Mouse (Mus musculus) hindbrain, embryonic 11.5 days (tissue): ENCODE results near the gene Kbtbd4. TPM values are rescaled to one million over a fixed set of nuclear protein-coding genes. Genes with fewer than 3 reads are reported as not detected.

ENCODE experiments used
- ATAC-seq: fragments of 200-750 bp; cut with Nextera tagmentation; 2 replicates; pipeline ENCODE4 v1.8.0; 2017; ENCODE audit warnings: mild to moderate bottlenecking, moderate TSS enrichment, moderate library complexity; ENCODE audit not compliant: low FRiP score
- DNase-seq: peaks from one replicate; pipeline ENCODE4 v3.0.0-alpha.2; 2015; ENCODE audit warnings: low spot score
- H3K27ac ChIP-seq: fragments of 300-500 bp; sonication (generic); 2 replicates; pipeline ENCODE4 v1.5.1; 2014; ENCODE audit warnings: mild to moderate bottlenecking, low read depth, low read length
- H3K27me3 ChIP-seq: fragments of 300-500 bp; sonication (generic); 2 replicates; pipeline ENCODE4 v1.6.1; 2014; ENCODE audit warnings: mild to moderate bottlenecking, low read length, moderate library complexity, mixed read lengths; ENCODE audit not compliant: control insufficient read depth, insufficient read depth
- H3K36me3 ChIP-seq: fragments of 300-500 bp; sonication (generic); 2 replicates; pipeline ENCODE4 v1.6.1; 2014; ENCODE audit warnings: mild to moderate bottlenecking, low read length, moderate library complexity, mixed read lengths; ENCODE audit not compliant: control insufficient read depth, insufficient read depth
- H3K4me1 ChIP-seq: fragments of 300-500 bp; sonication (generic); replicated peaks from 2 replicates; pipeline ENCODE4 v1.6.1; 2014; ENCODE audit warnings: low read length, mixed read lengths; ENCODE audit not compliant: control insufficient read depth, insufficient read depth
- H3K4me2 ChIP-seq: fragments of 300-500 bp; sonication (generic); replicated peaks from 2 replicates; pipeline ENCODE4 v1.6.1; 2014; ENCODE audit warnings: mild to moderate bottlenecking, low read depth, low read length
- H3K4me3 ChIP-seq: fragments of 300-500 bp; sonication (generic); 2 replicates; pipeline ENCODE4 v1.5.1; 2014; ENCODE audit warnings: low read depth, low read length
- H3K9ac ChIP-seq: fragments of 300-500 bp; sonication (generic); 2 replicates; pipeline ENCODE4 v1.6.1; 2014; ENCODE audit warnings: low read depth, low read length
- H3K9me3 ChIP-seq: fragments of 300-500 bp; sonication (generic); 2 replicates; pipeline ENCODE4 v1.6.1; 2016; ENCODE audit warnings: low read length; ENCODE audit not compliant: control insufficient read depth
- WGBS: fragments of 180-500 bp; shearing (Covaris S2); extraction: QIAGEN DNeasy Blood & Tissue Kit; methylation state at CpG from one replicate; pipeline ENCODE4 v1.1.7; 2014; 5-methylcytosine and 5-hydroxymethylcytosine counted together
- polyA plus RNA-seq: library from polyadenylated mRNA; unstranded; fragments of >200 nt; fragmentation: Nextera tagmentation; extraction: Ambion mirVana; gene quantifications from 2 replicates; pipeline ENCODE4 v1.2.1, GENCODE M21; 2014

Kbtbd4 gene
- polyA plus RNA-seq, 1 experiment from 2014 or later = 46.0 TPM

DNA sequence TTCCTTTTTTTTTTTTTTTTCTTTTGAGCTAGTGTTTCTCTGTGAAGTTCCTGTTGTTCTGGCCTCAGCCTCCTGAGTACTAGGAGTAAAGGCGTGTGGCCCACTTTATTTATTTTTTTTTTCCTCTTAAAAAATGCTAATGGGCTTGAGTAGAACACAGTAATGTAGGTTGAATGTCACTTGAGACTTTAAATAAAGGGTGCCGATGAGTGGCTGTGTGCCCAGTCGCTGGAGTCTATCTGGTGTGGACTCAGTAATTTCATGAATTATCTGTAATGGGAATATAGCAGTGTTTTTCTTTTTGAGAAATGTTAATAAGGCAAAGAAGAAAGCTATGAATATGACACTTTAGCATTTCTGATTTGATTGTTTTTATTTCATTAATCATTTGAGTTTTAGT lies 48.9 kb downstream of the Kbtbd4 start:
- H3K27me3 ChIP-seq = no peaks in the 10 kb centered on the region
- DNase-seq (no peak), ATAC-seq (no peak)
- 83% methylated on average over 3 of the region's 3 CpGs for WGBS
- no peak overlapping the region for H3K9ac ChIP-seq
- no peaks in the 10 kb centered on the region for H3K36me3 ChIP-seq
- no peak overlapping the region for H3K27ac ChIP-seq
- H3K4me1 ChIP-seq = no peaks in the 10 kb centered on the region
- H3K4me3 ChIP-seq = no peak overlapping the region
- H3K4me2 ChIP-seq = no peak overlapping the region
- H3K9me3 ChIP-seq = no peaks in the 10 kb centered on the region

DNA sequence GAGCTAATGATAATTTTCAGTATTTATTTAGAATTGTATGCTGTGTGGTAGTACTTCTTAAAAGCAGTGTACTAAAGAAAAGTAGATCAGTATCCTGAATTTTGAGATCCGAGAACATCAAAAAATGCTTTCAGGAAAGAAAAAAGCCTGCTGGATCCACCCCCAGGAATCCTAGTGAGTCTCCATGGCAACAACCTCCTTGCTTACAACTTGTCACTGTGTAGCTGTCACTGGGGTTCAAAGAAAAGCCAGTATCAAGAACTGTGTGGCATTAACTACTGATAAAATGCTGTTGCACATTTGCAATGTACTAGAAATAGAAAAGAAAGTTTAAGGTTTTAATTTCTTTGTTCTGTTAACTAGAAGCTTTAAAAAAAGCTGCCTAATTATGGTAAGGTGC lies 51.5 kb downstream of the Kbtbd4 start:
- Histone ChIP-seq H3K9ac (no peak overlapping the region), H3K4me2 (no peak overlapping the region), H3K36me3 (no peaks in the 10 kb centered on the region), H3K4me1 (no peaks in the 10 kb centered on the region), H3K9me3 (no peaks in the 10 kb centered on the region), H3K27ac (no peak overlapping the region), H3K27me3 (no peaks in the 10 kb centered on the region), H3K4me3 (no peak overlapping the region)
- WGBS = 27% methylated on average over 1 of the region's 1 CpGs
- ATAC-seq (no peak), DNase-seq (peak; percentile 31)

DNA sequence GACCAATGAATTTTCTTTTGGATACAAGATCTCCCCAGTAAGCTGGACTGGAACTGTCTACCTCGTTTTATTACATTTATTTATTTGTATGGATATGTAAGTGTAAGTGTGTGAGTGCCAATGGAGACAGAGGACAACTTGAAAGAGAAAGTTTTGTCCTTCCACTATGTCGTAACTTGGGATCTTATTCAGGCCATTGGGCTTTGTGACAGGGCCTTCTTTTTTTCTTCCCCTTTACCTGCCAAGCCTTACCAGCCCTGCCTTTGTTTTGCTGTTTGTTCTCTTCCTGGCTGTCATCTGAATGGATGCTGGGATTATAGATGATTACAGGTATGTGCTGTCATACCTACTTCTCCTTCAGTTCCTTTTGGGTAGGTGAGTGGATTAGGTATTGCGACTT lies 54.3 kb downstream of the Kbtbd4 start:
- 92% methylated on average over 3 of the region's 3 CpGs for WGBS
- H3K36me3 ChIP-seq = no peaks in the 10 kb centered on the region
- no peak overlapping the region for H3K4me2 ChIP-seq
- no peak overlapping the region for H3K27ac ChIP-seq
- no peak overlapping the region for H3K9ac ChIP-seq
- H3K9me3 ChIP-seq = no peaks in the 10 kb centered on the region
- no peaks in the 10 kb centered on the region for H3K4me1 ChIP-seq
- H3K4me3 ChIP-seq = no peak overlapping the region
- H3K27me3 ChIP-seq = no peaks in the 10 kb centered on the region
- ATAC-seq (no peak), DNase-seq (no peak)

DNA sequence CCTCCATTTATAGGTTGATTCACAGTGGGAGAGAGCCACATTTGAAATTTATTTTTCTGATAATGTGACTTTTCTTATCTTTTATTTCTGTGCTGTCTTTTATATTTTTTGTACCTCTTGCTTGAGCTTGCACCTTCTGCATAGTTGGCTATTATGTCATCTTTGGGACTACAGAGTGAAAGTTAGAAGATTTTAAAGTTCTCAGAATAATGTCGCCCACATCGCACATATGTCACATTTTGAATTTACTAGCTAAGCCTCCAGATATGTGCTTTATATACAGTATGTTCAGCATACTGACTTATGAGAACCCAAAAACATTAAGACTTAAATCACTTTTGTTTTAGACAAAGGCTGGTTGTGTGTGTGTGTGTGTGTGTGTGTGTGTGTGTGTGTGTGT lies 55.5 kb downstream of the Kbtbd4 start:
- no peaks in the 10 kb centered on the region for H3K36me3 ChIP-seq
- H3K9me3 ChIP-seq = no peaks in the 10 kb centered on the region
- H3K4me1 ChIP-seq = no peaks in the 10 kb centered on the region
- 98% methylated on average over 2 of the region's 2 CpGs for WGBS
- H3K4me3 ChIP-seq = no peak overlapping the region
- no peak overlapping the region for H3K27ac ChIP-seq
- no peak overlapping the region for H3K4me2 ChIP-seq
- ATAC-seq (no peak), DNase-seq (no peak)
- no peak overlapping the region for H3K9ac ChIP-seq
- H3K27me3 ChIP-seq = no peaks in the 10 kb centered on the region

Other genes with a start within 250 kb of the Kbtbd4 start
- 55.2 and 55.4 TPM in 2 replicates for gene Nup160, start 227.5 kb upstream of the Kbtbd4 start, polyA plus RNA-seq
- gene Fnbp4, start 159.4 kb upstream of the Kbtbd4 start, polyA plus RNA-seq = 109 and 110 TPM in 2 replicates
- 1.3 and 1.8 TPM in 2 replicates for gene Agbl2, start 122.0 kb upstream of the Kbtbd4 start, polyA plus RNA-seq
- 284 TPM in 2 replicates for gene Mtch2, start 57.6 kb upstream of the Kbtbd4 start, polyA plus RNA-seq
- 15.1 and 21.2 TPM in 2 replicates for gene C1qtnf4, start 18.9 kb upstream of the Kbtbd4 start, polyA plus RNA-seq
- gene Ndufs3, start 87 bp downstream of the Kbtbd4 start, polyA plus RNA-seq = 215 and 217 TPM in 2 replicates
- gene Celf1, start 35.6 kb downstream of the Kbtbd4 start, polyA plus RNA-seq = 78.8 and 90.2 TPM in 2 replicates
- gene Rapsn, start 130.9 kb downstream of the Kbtbd4 start, polyA plus RNA-seq = 0.60 and 1.4 TPM in 2 replicates
- gene Psmc3, start 149.3 kb downstream of the Kbtbd4 start, polyA plus RNA-seq = 376 and 394 TPM in 2 replicates
- gene Slc39a13, start 165.7 kb downstream of the Kbtbd4 start, polyA plus RNA-seq = 16.4 and 17.9 TPM in 2 replicates
- 2.6 and 3.0 TPM in 2 replicates for gene Spi1, start 177.7 kb downstream of the Kbtbd4 start, polyA plus RNA-seq
- not detected in 2 replicates for gene Mybpc3, start 213.4 kb downstream of the Kbtbd4 start, polyA plus RNA-seq